Mouse (Mus musculus) MEL (cell line): ENCODE results near the gene Chl1. TPM values are rescaled to one million over a fixed set of nuclear protein-coding genes. Genes with fewer than 3 reads are reported as not detected.

Experiments
- DNase-seq: peaks from one replicate; pipeline ENCODE4 v3.0.0; 2011; ENCODE audit warnings: low read depth, low spot score
- H3K27ac ChIP-seq: 2 replicates; pipeline ENCODE4 v1.5.1; 2012; ENCODE audit warnings: low read depth, mild to moderate bottlenecking, control low read depth, low read length, moderate library complexity; ENCODE audit not compliant: control insufficient read depth
- H3K27me3 ChIP-seq, 2 experiments: fragments of 150-350 bp in 1 of 2; sonication (generic) in 1 of 2; 2 replicates each; pipeline ENCODE4 v1.6.1; 2012; ENCODE audit warnings: low read length in 2 of 2, mild to moderate bottlenecking in 2 of 2, improper control_type of control experiment in 1 of 2, moderate library complexity in 1 of 2; ENCODE audit not compliant: insufficient read depth in 2 of 2, control insufficient read depth in 1 of 2
- H3K36me3 ChIP-seq, 2 experiments: 2 replicates each; pipeline ENCODE4 v1.6.1; 2012 to 2014; ENCODE audit warnings: low read length in 2 of 2, improper control_type of control experiment in 1 of 2, inconsistent platforms in 1 of 2, mild to moderate bottlenecking in 1 of 2; ENCODE audit not compliant: insufficient read depth in 2 of 2, control insufficient read depth in 1 of 2
- H3K4me1 ChIP-seq, 2 experiments: fragments of 150-350 bp in 1 of 2; sonication (generic) in 1 of 2; 2 replicates each; pipeline ENCODE4 v1.6.1; 2012; ENCODE audit warnings: low read length in 2 of 2, improper control_type of control experiment in 1 of 2, mild to moderate bottlenecking in 1 of 2; ENCODE audit not compliant: insufficient read depth in 2 of 2, control insufficient read depth in 1 of 2
- H3K4me3 ChIP-seq, 2 experiments: fragments of 150-350 bp in 1 of 2; sonication (generic) in 1 of 2; 2 replicates each; pipeline ENCODE4 v1.5.1; 2012; ENCODE audit warnings: low read depth in 2 of 2, low read length in 2 of 2, mild to moderate bottlenecking in 2 of 2, moderate library complexity in 2 of 2, control low read depth in 1 of 2, improper control_type of control experiment in 1 of 2; ENCODE audit not compliant: control insufficient read depth in 1 of 2, insufficient read depth in 1 of 2
- H3K79me2 ChIP-seq: 2 replicates; pipeline ENCODE4 v1.6.1; 2012; ENCODE audit warnings: mild to moderate bottlenecking, low read length, moderate library complexity; ENCODE audit not compliant: control insufficient read depth, poor library complexity, insufficient read depth
- H3K9ac ChIP-seq: 2 replicates; pipeline ENCODE4 v1.6.1; 2012; ENCODE audit warnings: low read depth, mild to moderate bottlenecking, control low read depth, low read length, moderate library complexity; ENCODE audit not compliant: control insufficient read depth, poor library complexity, severe bottlenecking
- H3K9me3 ChIP-seq: fragments of 150-350 bp; sonication (generic); replicated peaks from 2 replicates; pipeline ENCODE4 v1.6.1; 2012; ENCODE audit warnings: mild to moderate bottlenecking, low read length, improper control_type of control experiment, moderate library complexity; ENCODE audit not compliant: insufficient read depth
- BHLHE40 ChIP-seq: IDR thresholded peaks from 2 replicates; pipeline ENCODE4 v1.6.1; 2012; ENCODE audit warnings: low read depth, mild to moderate bottlenecking, inconsistent platforms, low read length, improper control_type of control experiment, borderline replicate concordance
- CHD1 ChIP-seq: IDR thresholded peaks from 2 replicates; pipeline ENCODE4 v1.6.1; 2012; ENCODE audit warnings: low read depth, mild to moderate bottlenecking, inconsistent platforms, low read length, improper control_type of control experiment
- E2F4 ChIP-seq: IDR thresholded peaks from 2 replicates; pipeline ENCODE4 v1.6.1; 2011; ENCODE audit warnings: low read depth, low read length, improper control_type of control experiment, borderline replicate concordance
- EP300 ChIP-seq, 2 experiments: IDR thresholded peaks; 2 replicates each; pipeline ENCODE4 v1.6.1; 2011; ENCODE audit warnings: improper control_type of control experiment in 2 of 2, low read length in 2 of 2, low read depth in 1 of 2, mild to moderate bottlenecking in 1 of 2
- GATA1 ChIP-seq: IDR thresholded peaks from 2 replicates; pipeline ENCODE4 v1.6.1; 2011; ENCODE audit warnings: low read depth, low read length, improper control_type of control experiment
- KAT2A ChIP-seq: conservative IDR thresholded peaks from 2 replicates; pipeline ENCODE4 v1.6.1; 2012; ENCODE audit warnings: low read depth, low read length, improper control_type of control experiment, inconsistent platforms
- MAFK ChIP-seq: IDR thresholded peaks from 2 replicates; pipeline ENCODE4 v1.6.1; 2011; ENCODE audit warnings: low read depth, mild to moderate bottlenecking, low read length, improper control_type of control experiment, borderline replicate concordance
- MAX ChIP-seq: IDR thresholded peaks from 2 replicates; pipeline ENCODE4 v1.6.1; 2011; ENCODE audit warnings: low read length, improper control_type of control experiment
- MXI1 ChIP-seq: IDR thresholded peaks from 2 replicates; pipeline ENCODE4 v1.6.1; 2011; ENCODE audit warnings: mild to moderate bottlenecking, low read depth, low read length, improper control_type of control experiment
- MYB ChIP-seq: IDR thresholded peaks from 2 replicates; pipeline ENCODE4 v1.6.1; 2011; ENCODE audit warnings: mild to moderate bottlenecking, low read depth, low read length, improper control_type of control experiment
- NELFE ChIP-seq: IDR thresholded peaks from 2 replicates; pipeline ENCODE4 v1.6.1; 2011; ENCODE audit warnings: low read depth, low read length, improper control_type of control experiment
- POLR2A ChIP-seq, 2 experiments: IDR thresholded peaks; 2 replicates each; pipeline ENCODE4 v1.6.1; 2011 to 2012; ENCODE audit warnings: low read length in 2 of 2, mild to moderate bottlenecking in 2 of 2, control low read depth in 1 of 2, improper control_type of control experiment in 1 of 2, low read depth in 1 of 2, moderate library complexity in 1 of 2; ENCODE audit not compliant: control insufficient read depth in 1 of 2, insufficient read depth in 1 of 2, poor library complexity in 1 of 2
- POLR2AphosphoS2 ChIP-seq: IDR thresholded peaks from 2 replicates; pipeline ENCODE4 v1.6.1; 2011; ENCODE audit warnings: low read length, improper control_type of control experiment
- POLR2AphosphoS5 ChIP-seq: IDR thresholded peaks from 2 replicates; pipeline ENCODE4 v1.6.1; 2012; ENCODE audit warnings: low read depth, borderline replicate concordance, mild to moderate bottlenecking, inconsistent platforms, low read length, moderate library complexity, mixed read lengths
- RAD21 ChIP-seq: IDR thresholded peaks from 2 replicates; pipeline ENCODE4 v1.6.1; 2011; ENCODE audit warnings: mild to moderate bottlenecking, low read depth, low read length, improper control_type of control experiment
- SIN3A ChIP-seq: IDR thresholded peaks from 2 replicates; pipeline ENCODE4 v1.6.1; 2012; ENCODE audit warnings: low read length, improper control_type of control experiment, inconsistent platforms
- SMC3 ChIP-seq: IDR thresholded peaks from 2 replicates; pipeline ENCODE4 v1.6.1; 2011; ENCODE audit warnings: low read depth, low read length, improper control_type of control experiment
- TBP ChIP-seq: IDR thresholded peaks from 2 replicates; pipeline ENCODE4 v1.8.0; 2011; ENCODE audit warnings: low read depth, low read length, improper control_type of control experiment
- TCF12 ChIP-seq: IDR thresholded peaks from 2 replicates; pipeline ENCODE4 v1.6.1; 2014; ENCODE audit warnings: low read depth, mild to moderate bottlenecking, inconsistent platforms, low read length, improper control_type of control experiment, moderate library complexity
- UBTF ChIP-seq: IDR thresholded peaks from 2 replicates; pipeline ENCODE4 v1.6.1; 2012; ENCODE audit warnings: low read depth, mild to moderate bottlenecking, inconsistent platforms, low read length, improper control_type of control experiment, moderate library complexity, borderline replicate concordance; ENCODE audit not compliant: insufficient read depth
- USF1 ChIP-seq: IDR thresholded peaks from 2 replicates; pipeline ENCODE4 v1.6.1; 2014; ENCODE audit warnings: low read depth, mild to moderate bottlenecking, inconsistent platforms, low read length, improper control_type of control experiment, moderate library complexity
- ZC3H11A ChIP-seq: IDR thresholded peaks from 2 replicates; pipeline ENCODE4 v1.6.1; 2012; ENCODE audit warnings: low read depth, mild to moderate bottlenecking, inconsistent platforms, low read length, improper control_type of control experiment
- ZKSCAN1 ChIP-seq: IDR thresholded peaks from 2 replicates; pipeline ENCODE4 v1.6.1; 2012; ENCODE audit warnings: low read depth, mild to moderate bottlenecking, inconsistent platforms, low read length, improper control_type of control experiment, moderate library complexity
- ZNF384 ChIP-seq: IDR thresholded peaks from 2 replicates; pipeline ENCODE4 v1.6.1; 2012; ENCODE audit warnings: low read depth, mild to moderate bottlenecking, inconsistent platforms, low read length, improper control_type of control experiment
- polyA plus RNA-seq, 2 experiments: library from polyadenylated mRNA; stranded (reverse) in 1 of 2; unstranded in 1 of 2; fragments of >175 nt in 1 of 2; fragments of >200 nt in 1 of 2; gene quantifications; 2 replicates each; pipeline versions ENCODE4 v1.2.1 to v1.2.4; 2012; ENCODE audit warnings: low replicate concordance in 2 of 2, low read depth in 1 of 2; ENCODE audit not compliant: insufficient read length in 2 of 2, insufficient read depth in 1 of 2, missing spikeins in 1 of 2
- total RNA-seq: library from RNA; depleted of rRNA; stranded (reverse); fragments of 300-350 nt; gene quantifications from 2 replicates; pipeline ENCODE4 v1.2.3, GENCODE M21; 2012

Chl1 gene
- total and polyA plus RNA-seq, 3 experiments: not detected

DNA sequence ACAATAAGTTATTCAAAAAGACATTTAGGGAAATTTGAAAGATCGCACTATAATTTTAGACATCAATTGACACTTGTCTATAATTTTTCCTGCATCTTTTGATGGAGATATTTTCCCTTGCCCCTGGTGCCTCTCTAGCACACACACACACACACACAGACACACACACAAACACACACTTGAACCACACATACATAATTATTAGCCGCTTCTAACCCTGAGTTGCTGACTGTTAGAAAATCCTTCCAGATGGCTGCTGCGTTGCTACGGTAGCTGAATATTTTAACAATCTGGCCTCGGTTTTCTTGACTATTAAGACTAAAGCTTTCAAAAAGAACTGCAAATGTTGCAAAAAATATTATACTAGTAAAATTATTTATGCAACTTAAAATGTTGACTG, 166.3 kb downstream of the Chl1 start:
- DNase-seq: no peak
- H3K9me3 ChIP-seq: no peaks in the 10 kb centered on the region
- H3K9ac ChIP-seq: no peak overlapping the region
- H3K4me1 ChIP-seq: no peaks in the 10 kb centered on the region
- H3K79me2 ChIP-seq: no peaks in the 10 kb centered on the region
- no peaks in the 10 kb centered on the region for H3K36me3 ChIP-seq
- H3K27ac ChIP-seq: no peak overlapping the region
- no peak for TF ChIP-seq UBTF
- TF ChIP-seq POLR2AphosphoS2: no peak
- TF ChIP-seq POLR2A (IDR thresholded peaks at IDR 0.05; ENCODE audit: control insufficient read depth in 1 of 2, insufficient read depth in 1 of 2, low read depth in 1 of 2, low read length in 2 of 2, poor library complexity in 1 of 2): no peak
- no peak for TF ChIP-seq MAFK
- no peak for TF ChIP-seq EP300 (IDR thresholded peaks at IDR 0.05; ENCODE audit: low read depth in 1 of 2, low read length in 2 of 2)
- TF ChIP-seq USF1: no peak
- no peak for TF ChIP-seq GATA1
- TF ChIP-seq POLR2AphosphoS5: no peak
- TF ChIP-seq MYB: no peak
- no peak for TF ChIP-seq ZNF384
- no peak for TF ChIP-seq RAD21
- TF ChIP-seq MXI1: no peak
- TF ChIP-seq NELFE: no peak
- no peak for TF ChIP-seq TCF12
- no peak overlapping the region for H3K4me3 ChIP-seq
- H3K27me3 ChIP-seq: no peaks in the 10 kb centered on the region

DNA sequence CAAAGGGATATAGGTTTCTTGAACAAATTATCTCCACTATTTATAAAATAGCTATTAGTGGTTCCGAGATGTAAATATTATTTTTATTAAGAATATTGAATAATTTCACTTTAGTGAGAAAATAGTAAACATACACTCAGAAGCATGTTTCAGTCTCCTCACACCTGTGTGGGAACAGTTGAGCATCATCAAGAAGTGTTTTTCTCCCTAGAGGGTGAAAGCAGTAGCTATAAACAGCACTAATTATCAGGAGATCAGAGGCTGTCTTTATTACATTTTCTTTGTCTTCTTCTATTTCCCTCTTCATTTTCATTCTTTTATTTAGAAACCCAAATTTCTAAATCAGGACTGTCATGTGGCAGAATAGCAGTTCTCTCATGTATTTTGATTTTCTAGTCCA, 166.7 kb downstream of the Chl1 start:
- Histone ChIP-seq H3K79me2 (no peaks in the 10 kb centered on the region), H3K9me3 (no peaks in the 10 kb centered on the region), H3K36me3 (no peaks in the 10 kb centered on the region), H3K9ac (no peak overlapping the region), H3K27me3 (no peaks in the 10 kb centered on the region), H3K27ac (no peak overlapping the region), H3K4me3 (no peak overlapping the region), H3K4me1 (no peaks in the 10 kb centered on the region)
- no peak for DNase-seq
- TF ChIP-seq SMC3 (no peak), SIN3A (no peak), GATA1 (no peak), ZKSCAN1 (no peak), TBP (no peak), UBTF (no peak), KAT2A (no peak), MAX (no peak), E2F4 (no peak), MAFK (no peak), CHD1 (no peak), ZC3H11A (no peak), BHLHE40 (no peak)
